Mouse (Mus musculus) stomach, embryonic 16.5 days (tissue): Measurements from ENCODE around the gene Entr1. TPM values are rescaled to one million over a fixed set of nuclear protein-coding genes. Genes with fewer than 3 reads are reported as not detected.

Experiments
- ATAC-seq: fragments of 200-750 bp; cut with Nextera tagmentation; 2 replicates; pipeline ENCODE4 v1.8.0; 2017; ENCODE audit warnings: moderate number of reproducible peaks, moderate TSS enrichment; ENCODE audit not compliant: insufficient read depth, low FRiP score
- H3K27ac ChIP-seq: fragments of 300-500 bp; sonication (generic); 2 replicates; pipeline ENCODE4 v1.5.1; 2014; ENCODE audit warnings: low read length
- H3K27me3 ChIP-seq: fragments of 300-500 bp; sonication (generic); 2 replicates; pipeline ENCODE4 v1.6.1; 2014; ENCODE audit warnings: low read length, control low read depth, mixed read lengths; ENCODE audit not compliant: control insufficient read depth, insufficient read depth
- H3K36me3 ChIP-seq: fragments of 300-500 bp; sonication (generic); 2 replicates; pipeline ENCODE4 v1.6.1; 2014; ENCODE audit warnings: low read length; ENCODE audit not compliant: control insufficient read depth, insufficient read depth
- H3K4me1 ChIP-seq: fragments of 300-500 bp; sonication (generic); 2 replicates; pipeline ENCODE4 v1.6.1; 2014; ENCODE audit warnings: low read length, control low read depth, mixed read lengths; ENCODE audit not compliant: control insufficient read depth, insufficient read depth
- H3K4me2 ChIP-seq: fragments of 300-500 bp; sonication (generic); 2 replicates; pipeline ENCODE4 v1.6.1; 2014; ENCODE audit warnings: low read depth, low read length, mixed read lengths
- H3K4me3 ChIP-seq: fragments of 300-500 bp; sonication (generic); replicated peaks from 2 replicates; pipeline ENCODE4 v1.5.1; 2014; ENCODE audit warnings: mild to moderate bottlenecking, low read length
- H3K9ac ChIP-seq: fragments of 300-500 bp; sonication (generic); 2 replicates; pipeline ENCODE4 v1.6.1; 2014; ENCODE audit warnings: low read length
- H3K9me3 ChIP-seq: fragments of 300-500 bp; sonication (generic); replicated peaks from 2 replicates; pipeline ENCODE4 v1.6.1; 2016; ENCODE audit warnings: low read length, control low read depth; ENCODE audit not compliant: control insufficient read depth
- WGBS: fragments of 180-500 bp; shearing (Covaris S2); extraction: QIAGEN DNeasy Blood & Tissue Kit; methylation state at CpG from one replicate; pipeline ENCODE4 v1.1.7; 2014; 5-methylcytosine and 5-hydroxymethylcytosine counted together
- polyA plus RNA-seq: library from polyadenylated mRNA; unstranded; fragments of >200 nt; fragmentation: Nextera tagmentation; extraction: Ambion mirVana; gene quantifications from 2 replicates; pipeline ENCODE4 v1.2.1, GENCODE M21; 2015

Gene Entr1
- polyA plus RNA-seq, 1 experiment from 2014 or later: 105 TPM

DNA sequence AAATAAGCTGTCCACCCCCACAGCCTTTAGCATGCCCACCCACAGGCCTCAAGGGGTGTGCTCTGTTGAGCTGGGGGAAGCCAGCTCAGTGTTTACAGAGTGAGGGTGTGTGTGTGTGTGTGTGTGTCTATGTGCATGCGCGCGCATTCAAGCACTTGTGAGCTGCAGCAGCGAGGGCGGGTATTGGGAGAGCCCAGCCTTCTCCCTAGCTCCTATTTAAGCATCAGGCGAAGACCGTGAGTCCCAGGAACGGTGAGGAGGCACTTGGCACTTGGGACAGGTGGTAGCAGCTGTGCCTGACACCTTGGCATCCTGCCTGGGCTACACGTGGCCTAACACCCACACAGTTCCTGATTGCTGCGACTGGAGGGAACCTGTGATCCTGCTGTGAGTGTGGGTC lies 47.1 kb downstream of the Entr1 start:
- H3K27ac ChIP-seq: peak overlapping the region; percentile 95
- H3K4me1 ChIP-seq: peaks cover 27% of the 10 kb centered on the region
- H3K4me3 ChIP-seq: peak overlapping the region; percentile 6; the same call in 1 of the 2 replicates
- H3K9ac ChIP-seq: peak overlapping the region; percentile 57
- WGBS: 18% methylated on average over 10 of the region's 10 CpGs
- peak overlapping the region; percentile 32 for H3K4me2 ChIP-seq
- H3K27me3 ChIP-seq: no peaks in the 10 kb centered on the region
- peak; percentile 90 for ATAC-seq
- H3K36me3 ChIP-seq: peaks cover 5% of the 10 kb centered on the region; the same call in 1 of the 2 replicates
- no peaks in the 10 kb centered on the region for H3K9me3 ChIP-seq

DNA sequence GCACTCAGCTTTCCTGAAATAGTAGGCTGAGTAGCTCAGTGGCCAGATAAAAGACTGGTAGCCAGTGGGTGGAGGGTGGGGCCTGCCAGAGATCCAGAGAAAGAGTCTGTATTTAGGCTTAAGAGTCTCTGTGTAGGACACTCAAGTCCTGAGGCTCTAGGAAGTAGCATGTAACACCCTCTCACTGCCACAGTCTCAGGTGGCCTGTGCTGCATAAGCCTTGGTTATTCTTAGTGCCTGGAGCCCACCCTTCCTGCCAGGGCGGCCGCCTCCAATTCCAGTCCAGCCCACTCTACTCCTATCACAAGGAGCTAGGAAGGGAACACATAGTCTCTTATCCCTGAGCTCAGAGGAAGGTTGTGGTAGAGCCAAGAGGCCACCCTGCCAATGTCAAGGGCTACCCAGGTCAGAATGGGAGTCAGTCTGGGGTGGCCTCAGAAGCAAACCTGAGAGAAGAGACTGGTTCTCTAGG lies 47.6 kb downstream of the Entr1 start:
- H3K27ac ChIP-seq: peak overlapping the region; percentile 95
- H3K9ac ChIP-seq: peak overlapping the region; percentile 57
- no peaks in the 10 kb centered on the region for H3K9me3 ChIP-seq
- peak; percentile 29; the same call in 1 of the 2 replicates for ATAC-seq
- H3K36me3 ChIP-seq: peaks cover 4% of the 10 kb centered on the region; the same call in 1 of the 2 replicates
- no peak overlapping the region for H3K4me3 ChIP-seq
- H3K27me3 ChIP-seq: no peaks in the 10 kb centered on the region
- WGBS: 68% methylated on average over 2 of the region's 2 CpGs
- peaks cover 27% of the 10 kb centered on the region for H3K4me1 ChIP-seq
- H3K4me2 ChIP-seq: 0 out of 2 replicates have a peak overlapping the region, but pooled peaks have one; percentile 27

DNA sequence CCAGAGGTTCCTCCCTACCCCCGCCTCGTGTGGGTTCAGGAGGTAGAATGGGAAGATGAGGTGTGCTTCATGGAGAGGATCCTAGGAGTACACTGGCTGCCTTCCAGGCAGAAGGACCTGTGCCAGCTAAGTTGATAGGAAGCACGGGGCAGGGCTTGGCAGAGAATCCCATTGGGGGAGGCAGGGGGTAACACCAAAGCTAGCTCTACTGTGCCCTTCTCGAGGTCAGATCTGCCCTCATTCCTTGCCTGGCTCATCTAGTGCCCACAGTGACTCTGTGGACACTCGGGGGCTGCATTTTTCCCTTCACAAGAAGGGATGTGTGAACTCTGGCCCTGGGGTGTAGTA lies 49.9 kb downstream of the Entr1 start:
- WGBS: 84% methylated on average over 5 of the region's 5 CpGs

DNA sequence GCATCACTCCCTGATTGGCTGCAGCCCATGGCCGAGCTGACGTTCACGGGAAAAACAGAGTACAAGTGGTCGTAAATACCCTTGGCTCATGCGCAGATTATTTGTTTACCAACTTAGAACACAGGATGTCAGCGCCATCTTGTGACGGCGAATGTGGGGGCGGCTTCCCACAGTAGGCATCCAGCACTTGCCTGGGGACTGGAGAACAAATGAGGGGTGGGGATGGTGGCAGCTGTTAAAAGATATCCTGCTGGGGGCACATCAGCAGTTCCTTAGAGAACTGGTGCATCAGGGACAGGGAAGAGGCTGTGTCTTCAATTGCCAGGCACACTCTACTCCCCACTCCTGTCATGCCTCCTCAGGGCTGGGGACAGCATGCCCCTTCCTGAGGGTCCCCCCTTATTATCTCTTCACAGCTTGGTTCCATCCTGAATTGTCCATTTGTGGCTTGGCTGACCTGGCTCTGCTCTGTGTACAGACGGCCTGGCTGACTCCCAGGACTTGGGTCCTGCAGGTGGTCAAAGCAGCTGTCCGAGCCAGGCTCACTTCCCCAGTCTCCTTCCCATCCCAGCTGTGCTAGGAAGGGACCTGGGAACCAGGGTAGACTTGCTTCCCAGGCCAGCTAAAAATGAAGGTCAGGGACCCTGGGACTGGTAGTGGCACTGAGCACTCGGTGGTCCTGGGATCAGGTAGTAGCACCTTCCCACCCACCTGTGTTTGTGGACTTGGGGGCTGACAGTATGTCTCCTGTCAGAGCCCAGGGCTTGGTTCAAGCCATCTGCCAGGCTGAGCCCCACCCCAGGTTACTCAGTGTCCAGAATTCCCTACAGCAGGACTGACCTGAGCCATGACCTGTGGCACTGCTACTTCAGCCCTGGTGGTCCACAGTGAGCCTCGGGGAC lies 50.6 kb downstream of the Entr1 start:
- Histone ChIP-seq H3K4me3 (no peak overlapping the region), H3K4me2 (no peak overlapping the region), H3K27ac (no peak overlapping the region), H3K36me3 (no peaks in the 10 kb centered on the region; the same call in 1 of the 2 replicates), H3K9ac (no peak overlapping the region), H3K9me3 (no peaks in the 10 kb centered on the region), H3K4me1 (peaks cover 27% of the 10 kb centered on the region), H3K27me3 (no peaks in the 10 kb centered on the region)
- 83% methylated on average over 8 of the region's 13 CpGs for WGBS
- ATAC-seq: no peak

More for the DNA sequence above, 49.9 kb downstream of the Entr1 start:
- Histone ChIP-seq H3K36me3 (no peaks in the 10 kb centered on the region; the same call in 1 of the 2 replicates), H3K9ac (no peak overlapping the region), H3K27ac (no peak overlapping the region), H3K4me1 (peaks cover 27% of the 10 kb centered on the region), H3K27me3 (no peaks in the 10 kb centered on the region), H3K9me3 (no peaks in the 10 kb centered on the region), H3K4me2 (no peak overlapping the region), H3K4me3 (no peak overlapping the region)
- no peak for ATAC-seq

Other genes with a start within 250 kb of the Entr1 start
- not detected in 2 replicates for gene Lhx3, start 181.0 kb downstream of the Entr1 start, polyA plus RNA-seq
- 23.2 and 24.1 TPM in 2 replicates for gene Qsox2, start 151.8 kb downstream of the Entr1 start, polyA plus RNA-seq
- 0.58 and 0.82 TPM in 2 replicates for gene Ccdc187, start 94.8 kb downstream of the Entr1 start, polyA plus RNA-seq
- gene Gpsm1, start 73.8 kb downstream of the Entr1 start, polyA plus RNA-seq: 28.8 and 33.0 TPM in 2 replicates
- 20.5 and 23.8 TPM in 2 replicates for gene Dnlz, start 37.2 kb downstream of the Entr1 start, polyA plus RNA-seq
- 1.1 and 1.5 TPM in 2 replicates for gene Card9, start 28.4 kb downstream of the Entr1 start, polyA plus RNA-seq
- 25.8 and 26.1 TPM in 2 replicates for gene Snapc4, start 8.7 kb downstream of the Entr1 start, polyA plus RNA-seq
- gene Pmpca, start within 50 bp of the Entr1 start, polyA plus RNA-seq: 97.0 and 104 TPM in 2 replicates
- gene Inpp5e, start 19.9 kb upstream of the Entr1 start, polyA plus RNA-seq: 15.2 and 15.9 TPM in 2 replicates
- gene Sec16a, start 55.9 kb upstream of the Entr1 start, polyA plus RNA-seq: 28.2 and 31.5 TPM in 2 replicates
- 14.1 and 15.4 TPM in 2 replicates for gene Notch1, start 127.3 kb upstream of the Entr1 start, polyA plus RNA-seq
- 116 and 120 TPM in 2 replicates for gene Egfl7, start 190.7 kb upstream of the Entr1 start, polyA plus RNA-seq
- not detected in 2 replicates for gene Gm20532, start 197.3 kb upstream of the Entr1 start, polyA plus RNA-seq
- 66.8 and 72.1 TPM in 2 replicates for gene Agpat2, start 215.1 kb upstream of the Entr1 start, polyA plus RNA-seq
- gene Fam69b, start 239.1 kb upstream of the Entr1 start, polyA plus RNA-seq: 23.2 and 27.3 TPM in 2 replicates